Mouse (Mus musculus): Measurements from ENCODE around the gene Pdcd5. TPM values are rescaled to one million over a fixed set of nuclear protein-coding genes. Genes with fewer than 3 reads are reported as not detected.

Gene Pdcd5
- polyA plus RNA-seq, 1 experiment from 2014 or later: 169 TPM

DNA sequence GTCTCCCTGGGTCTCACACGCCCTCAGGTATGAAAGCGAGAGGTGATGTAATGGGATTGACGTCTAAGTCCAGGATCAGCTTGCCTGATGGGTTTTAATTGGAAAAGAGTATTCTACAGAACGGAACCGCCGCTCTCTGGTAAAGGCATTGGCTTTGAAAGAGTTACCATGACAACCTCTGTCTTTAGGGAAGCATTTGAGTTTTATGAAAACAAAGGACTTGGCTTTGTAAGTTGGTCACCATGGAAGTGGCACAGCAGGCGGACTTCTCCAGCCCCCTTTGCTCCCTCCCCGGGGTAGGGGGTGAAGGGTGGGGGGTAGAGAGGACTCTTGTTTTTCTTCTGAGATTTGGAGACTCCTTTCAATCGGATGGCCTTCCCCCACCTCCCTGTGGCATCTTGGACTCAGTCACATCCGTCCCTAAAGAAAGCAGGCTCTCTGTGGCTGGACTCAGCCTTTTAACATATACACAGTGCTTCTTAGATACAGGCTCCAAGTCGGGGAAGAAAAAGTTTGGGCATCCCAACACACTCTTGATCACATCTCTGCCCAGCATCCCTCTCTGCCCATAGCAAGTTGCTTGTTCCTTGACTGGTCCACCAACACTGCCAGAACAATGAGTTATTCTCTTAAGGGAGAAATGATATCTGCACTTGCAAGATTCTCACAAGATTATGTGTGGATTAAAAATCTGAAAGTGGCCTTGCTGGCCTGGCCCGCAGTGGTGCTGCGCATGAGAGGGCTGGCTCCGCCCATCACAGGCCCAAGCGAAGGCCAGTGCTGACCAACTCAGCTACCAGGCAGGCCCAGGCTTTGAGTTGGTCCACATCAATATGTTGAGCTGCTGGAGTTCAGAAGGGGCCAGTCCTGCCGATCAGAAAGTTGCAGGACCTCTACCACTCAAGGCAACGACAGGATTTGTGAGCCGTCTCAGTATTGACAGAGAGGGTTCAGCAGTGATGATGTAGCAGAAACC lies 21.0 kb upstream of the Pdcd5 start:
- Histone ChIP-seq H3K9ac (no peak overlapping the region), H3K4me1 (replicated peaks) (no peaks in the 10 kb centered on the region), H3K4me2 (no peak overlapping the region), H3K36me3 (no peaks in the 10 kb centered on the region), H3K27me3 (no peaks in the 10 kb centered on the region), H3K4me3 (replicated peaks) (no peak overlapping the region), H3K9me3 (replicated peaks) (no peaks in the 10 kb centered on the region), H3K27ac (no peak overlapping the region)
- WGBS (ENCODE audit: insufficient replicate concordance): 60% methylated on average over 18 of the region's 18 CpGs
- DNase-seq: no peak
- no peak for ATAC-seq (ENCODE audit: low read depth)

DNA sequence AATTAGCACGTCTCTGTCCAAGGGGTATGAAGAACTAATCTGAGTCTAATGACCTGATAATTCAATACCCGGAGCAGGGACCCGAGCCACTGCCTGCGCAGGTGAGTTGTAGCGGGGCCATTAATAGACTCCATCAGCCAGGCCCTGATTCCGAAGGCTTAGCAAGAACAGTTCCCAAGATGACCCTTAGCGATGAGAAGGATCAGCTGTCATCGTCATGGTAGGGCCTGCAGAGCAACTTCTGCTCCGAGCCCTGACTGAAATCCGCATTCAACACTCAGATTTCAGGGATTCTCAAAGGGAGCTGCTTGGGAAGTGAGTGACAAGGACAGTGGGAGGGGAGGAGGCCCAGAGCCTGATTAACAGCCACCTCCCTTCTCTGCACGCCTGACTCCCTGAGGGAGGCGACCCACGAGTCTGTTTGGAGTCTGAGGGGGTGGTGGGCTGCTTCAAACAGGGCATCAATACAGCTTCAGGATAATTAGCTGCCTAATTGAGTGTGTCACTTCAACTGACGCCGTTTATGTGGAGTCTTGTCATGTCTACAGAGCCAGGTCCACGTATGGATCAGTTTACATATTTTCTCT lies 16.6 kb upstream of the Pdcd5 start:
- 67% methylated on average over 16 of the region's 16 CpGs for WGBS (ENCODE audit: insufficient replicate concordance)
- DNase-seq (no peak), ATAC-seq (ENCODE audit: low read depth) (no peak)
- no peaks in the 10 kb centered on the region for H3K36me3 ChIP-seq
- no peak overlapping the region for H3K4me3 ChIP-seq (replicated peaks)
- H3K27ac ChIP-seq: no peak overlapping the region
- no peak overlapping the region for H3K4me2 ChIP-seq
- H3K9ac ChIP-seq: no peak overlapping the region
- H3K27me3 ChIP-seq: no peaks in the 10 kb centered on the region
- no peaks in the 10 kb centered on the region for H3K4me1 ChIP-seq (replicated peaks)
- no peaks in the 10 kb centered on the region for H3K9me3 ChIP-seq (replicated peaks)

- H3K9ac ChIP-seq: no peak overlapping the region
- ATAC-seq (ENCODE audit: low read depth) (no peak), DNase-seq (peak; percentile 25)
- WGBS (ENCODE audit: insufficient replicate concordance): 37% methylated on average over 3 of the region's 3 CpGs
- no peak overlapping the region for H3K4me3 ChIP-seq (replicated peaks)
- no peak overlapping the region for H3K4me2 ChIP-seq
- H3K9me3 ChIP-seq (replicated peaks): no peaks in the 10 kb centered on the region
- H3K27ac ChIP-seq: no peak overlapping the region
- H3K36me3 ChIP-seq: no peaks in the 10 kb centered on the region
- H3K27me3 ChIP-seq: no peaks in the 10 kb centered on the region
- no peaks in the 10 kb centered on the region for H3K4me1 ChIP-seq (replicated peaks)
Observed at GRCm38 (mm10) chr7:35659173-35659572, 11.9 kb upstream of the Pdcd5 start.

DNA sequence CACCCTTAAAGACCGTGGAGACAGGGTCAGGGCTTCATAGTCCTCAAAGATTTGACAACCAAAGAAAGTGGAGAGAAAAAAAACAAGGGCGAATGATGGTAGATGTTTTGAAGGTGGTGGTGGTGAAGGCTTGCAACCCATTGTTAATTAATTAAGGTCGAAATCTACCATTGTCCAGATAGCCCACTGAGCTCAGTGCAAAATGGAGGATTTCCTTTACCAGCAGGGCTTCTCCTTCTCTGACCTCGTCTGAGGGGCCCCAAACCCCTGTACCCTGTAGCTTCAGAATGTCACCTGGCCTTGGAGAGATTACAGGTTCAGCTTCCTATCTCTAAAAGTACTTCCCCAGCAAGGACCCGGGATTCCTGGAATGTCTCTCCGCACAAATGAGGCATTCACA lies 10.5 kb upstream of the Pdcd5 start:
- H3K27ac ChIP-seq: no peak overlapping the region
- H3K4me3 ChIP-seq (replicated peaks): no peak overlapping the region
- DNase-seq: no peak
- ATAC-seq (ENCODE audit: low read depth): no peak
- H3K27me3 ChIP-seq: no peaks in the 10 kb centered on the region
- no peaks in the 10 kb centered on the region for H3K9me3 ChIP-seq (replicated peaks)
- H3K4me2 ChIP-seq: no peak overlapping the region
- H3K9ac ChIP-seq: no peak overlapping the region
- H3K36me3 ChIP-seq: no peaks in the 10 kb centered on the region
- WGBS (ENCODE audit: insufficient replicate concordance): 33% methylated on average over 6 of the region's 6 CpGs
- no peaks in the 10 kb centered on the region for H3K4me1 ChIP-seq (replicated peaks)

DNA sequence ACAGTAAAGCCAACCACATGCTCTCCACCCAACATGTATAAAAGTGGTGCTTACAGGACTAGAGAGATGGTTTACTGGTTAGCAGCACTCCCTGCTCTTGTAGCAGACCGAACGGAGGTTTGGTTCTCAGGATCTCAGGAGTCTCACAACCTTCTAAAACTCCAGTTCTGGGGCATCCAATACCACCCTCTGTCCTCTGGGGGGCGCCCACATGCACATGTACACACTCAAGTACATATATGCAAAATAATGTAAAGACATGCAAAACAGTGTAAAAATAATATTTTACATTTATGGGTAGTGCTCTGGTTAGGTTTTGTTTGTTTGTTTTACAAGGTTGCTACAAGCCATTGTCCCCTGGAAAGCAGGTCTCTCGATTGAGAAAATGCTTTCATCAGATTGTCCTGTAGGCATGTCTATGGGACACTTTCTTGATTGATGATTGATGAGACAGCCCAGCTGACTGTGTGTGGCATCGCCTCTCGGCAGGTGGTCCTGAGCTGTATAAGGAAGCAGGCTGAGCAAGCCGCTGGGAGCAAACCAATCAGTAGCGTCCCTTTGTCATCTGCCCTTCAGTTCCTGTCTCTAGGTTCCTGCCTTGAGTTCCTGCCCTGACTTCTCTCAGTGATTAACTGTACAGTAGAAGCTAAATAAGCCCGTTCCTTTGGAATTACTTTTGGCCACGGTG lies 4.4 kb upstream of the Pdcd5 start:
- Histone ChIP-seq H3K27ac (no peak overlapping the region), H3K4me1 (replicated peaks) (peaks cover 23% of the 10 kb centered on the region), H3K36me3 (no peaks in the 10 kb centered on the region), H3K9me3 (replicated peaks) (no peaks in the 10 kb centered on the region), H3K27me3 (no peaks in the 10 kb centered on the region), H3K4me3 (replicated peaks) (no peak overlapping the region), H3K4me2 (no peak overlapping the region), H3K9ac (no peak overlapping the region)
- no peak for DNase-seq
- ATAC-seq (ENCODE audit: low read depth): no peak
- 64% methylated on average over 10 of the region's 10 CpGs for WGBS (ENCODE audit: insufficient replicate concordance)

DNA sequence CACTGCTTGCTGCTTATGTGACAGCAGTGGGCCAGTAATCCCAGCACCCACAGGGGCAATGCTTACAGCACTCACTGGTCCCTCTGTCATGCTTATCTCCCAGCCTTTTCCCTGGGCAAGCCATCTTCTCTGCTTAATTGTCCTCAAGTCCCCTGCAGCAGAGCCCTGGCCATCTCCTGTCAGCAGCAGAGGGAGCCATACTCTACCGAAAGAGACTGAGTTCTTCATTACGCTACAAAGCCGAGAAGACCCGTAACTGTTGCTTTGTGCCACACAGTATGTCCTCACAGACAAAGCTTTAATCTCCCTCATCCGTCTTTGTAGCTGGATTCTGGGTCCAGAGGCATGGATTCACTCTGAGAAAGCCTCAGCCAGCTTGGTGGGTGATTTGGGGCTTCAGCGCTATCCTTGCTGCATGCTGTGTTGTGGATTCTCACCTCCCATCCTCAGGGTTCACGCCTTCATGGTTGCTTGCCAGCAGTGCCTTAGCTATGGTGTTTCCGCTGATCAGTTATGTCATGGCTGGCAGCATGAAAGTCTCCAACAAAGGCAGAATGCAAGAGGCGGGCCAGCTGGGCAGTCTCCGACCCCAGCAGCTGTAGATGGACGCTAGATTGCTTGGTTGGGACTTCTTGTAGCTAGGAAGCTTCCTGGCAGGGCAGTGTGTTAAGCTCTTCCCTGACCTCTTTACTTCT lies 3.5 kb upstream of the Pdcd5 start:
- Histone ChIP-seq H3K4me2 (no peak overlapping the region), H3K36me3 (no peaks in the 10 kb centered on the region), H3K27me3 (no peaks in the 10 kb centered on the region), H3K27ac (no peak overlapping the region), H3K9ac (no peak overlapping the region), H3K9me3 (replicated peaks) (no peaks in the 10 kb centered on the region), H3K4me1 (replicated peaks) (peaks cover 31% of the 10 kb centered on the region), H3K4me3 (replicated peaks) (no peak overlapping the region)
- WGBS (ENCODE audit: insufficient replicate concordance): 64% methylated on average over 11 of the region's 11 CpGs
- DNase-seq: no peak
- ATAC-seq (ENCODE audit: low read depth): no peak

GRCm38 (mm10) chr7:35649071-35649470 lies 1.8 kb upstream of the Pdcd5 start:
- Histone ChIP-seq H3K9ac (no peak overlapping the region), H3K27me3 (no peaks in the 10 kb centered on the region), H3K4me1 (replicated peaks) (peaks cover 34% of the 10 kb centered on the region), H3K4me2 (peak overlapping the region; percentile 4), H3K4me3 (replicated peaks) (no peak overlapping the region), H3K9me3 (replicated peaks) (no peaks in the 10 kb centered on the region), H3K27ac (no peak overlapping the region), H3K36me3 (peaks cover 15% of the 10 kb centered on the region)
- DNase-seq: peak; percentile 77
- WGBS (ENCODE audit: insufficient replicate concordance): 26% methylated on average over 3 of the region's 3 CpGs
- peak; percentile 41; the same call in 1 of the 2 replicates for ATAC-seq (ENCODE audit: low read depth)

DNA sequence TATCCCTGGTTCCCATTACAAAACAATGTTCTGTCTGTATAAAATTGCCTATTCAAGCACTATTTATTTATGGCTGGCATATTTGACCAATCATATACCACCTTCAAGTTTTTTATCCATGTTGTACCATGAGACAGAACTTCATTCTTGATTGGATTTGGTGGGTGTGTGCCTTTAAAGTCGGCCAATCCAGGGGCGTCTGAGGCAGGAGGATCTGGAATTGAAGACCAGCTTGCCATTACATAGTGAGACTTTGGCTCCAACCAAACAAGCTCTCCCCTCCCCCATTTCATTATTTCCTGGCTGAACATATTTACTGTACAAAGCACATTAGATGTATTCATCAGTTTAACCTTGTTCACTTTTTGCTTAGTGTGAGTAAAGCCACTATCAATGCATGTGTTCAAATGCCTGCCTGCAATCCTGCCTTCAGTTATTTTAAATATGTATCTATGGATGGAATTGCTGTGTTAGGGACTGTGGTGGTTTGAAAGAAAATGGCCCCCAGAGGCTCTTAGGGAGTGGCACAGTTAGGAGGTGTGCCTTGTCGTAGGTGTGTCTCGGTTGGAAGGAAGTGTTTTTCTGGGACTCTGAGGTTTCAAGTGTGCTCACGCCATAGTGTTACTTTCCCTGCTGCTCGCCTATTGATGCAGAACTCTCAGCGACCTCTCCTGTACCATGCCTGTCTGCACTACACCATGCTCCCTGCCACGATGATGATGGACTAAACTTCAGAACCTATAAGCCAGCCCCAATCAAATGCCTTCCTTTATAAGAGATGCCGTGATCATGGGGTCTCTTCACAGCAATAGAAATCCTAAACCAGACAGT lies 1.1 kb upstream of the Pdcd5 start:
- Histone ChIP-seq H3K4me1 (replicated peaks) (peaks cover 34% of the 10 kb centered on the region), H3K27me3 (no peaks in the 10 kb centered on the region), H3K36me3 (peaks cover 21% of the 10 kb centered on the region), H3K4me3 (replicated peaks) (no peak overlapping the region), H3K9me3 (replicated peaks) (no peaks in the 10 kb centered on the region), H3K9ac (no peak overlapping the region), H3K27ac (no peak overlapping the region), H3K4me2 (peak overlapping the region; percentile 4)
- ATAC-seq (ENCODE audit: low read depth) (no peak), DNase-seq (no peak)
- 60% methylated on average over 9 of the region's 9 CpGs for WGBS (ENCODE audit: insufficient replicate concordance)

- Histone ChIP-seq H3K4me3 (replicated peaks) (peak overlapping the region; percentile 93), H3K4me2 (peak overlapping the region; percentile 87), H3K4me1 (replicated peaks) (peaks cover 34% of the 10 kb centered on the region), H3K9me3 (replicated peaks) (no peaks in the 10 kb centered on the region), H3K27me3 (no peaks in the 10 kb centered on the region), H3K36me3 (peaks cover 40% of the 10 kb centered on the region), H3K9ac (peak overlapping the region; percentile 91), H3K27ac (peak overlapping the region; percentile 69)
- ATAC-seq (ENCODE audit: low read depth) (peak; percentile 37), DNase-seq (peak; percentile 27)
- WGBS (ENCODE audit: insufficient replicate concordance): 9% methylated on average over 34 of the region's 34 CpGs
Observed at GRCm38 (mm10) chr7:35646317-35647081, 822 bp downstream of the Pdcd5 start.

DNA sequence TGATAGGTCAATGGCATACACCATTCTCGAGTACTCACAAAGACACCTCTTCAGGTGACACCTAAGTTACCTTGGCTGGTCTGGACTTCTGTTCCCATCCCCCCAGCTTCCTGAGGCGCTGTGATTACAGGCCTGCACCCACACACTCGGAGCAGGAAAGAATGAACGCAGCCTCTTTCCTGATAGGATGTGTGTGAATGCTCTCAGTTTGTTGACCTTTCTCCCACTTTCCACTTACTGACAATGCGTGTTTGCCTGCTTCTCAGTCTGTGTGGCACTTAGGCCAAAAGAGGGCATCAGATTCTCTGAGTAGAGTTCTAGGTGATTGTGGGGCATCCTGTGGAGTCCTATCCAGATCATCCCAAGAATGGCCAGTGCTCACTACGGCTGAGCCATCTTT lies 7.2 kb downstream of the Pdcd5 start:
- no peak for ATAC-seq (ENCODE audit: low read depth)
- Histone ChIP-seq H3K27ac (no peak overlapping the region), H3K9me3 (replicated peaks) (no peaks in the 10 kb centered on the region), H3K36me3 (peaks cover 87% of the 10 kb centered on the region), H3K4me2 (no peak overlapping the region), H3K4me3 (replicated peaks) (no peak overlapping the region), H3K9ac (no peak overlapping the region), H3K4me1 (replicated peaks) (no peaks in the 10 kb centered on the region), H3K27me3 (no peaks in the 10 kb centered on the region)
- no peak for DNase-seq
- WGBS (ENCODE audit: insufficient replicate concordance): 74% methylated on average over 6 of the region's 6 CpGs
